Mouse (Mus musculus): ENCODE results near the gene Myt1. TPM values are rescaled to one million over a fixed set of nuclear protein-coding genes. Genes with fewer than 3 reads are reported as not detected.
"Not testable (repeated sequence)": the region's sequence is repeated elsewhere in the genome, so short reads cannot be mapped to it uniquely, and the experiment has no call there.

Myt1 gene
- polyA plus RNA-seq, 1 experiment from 2014 or later = 57.8 TPM

DNA sequence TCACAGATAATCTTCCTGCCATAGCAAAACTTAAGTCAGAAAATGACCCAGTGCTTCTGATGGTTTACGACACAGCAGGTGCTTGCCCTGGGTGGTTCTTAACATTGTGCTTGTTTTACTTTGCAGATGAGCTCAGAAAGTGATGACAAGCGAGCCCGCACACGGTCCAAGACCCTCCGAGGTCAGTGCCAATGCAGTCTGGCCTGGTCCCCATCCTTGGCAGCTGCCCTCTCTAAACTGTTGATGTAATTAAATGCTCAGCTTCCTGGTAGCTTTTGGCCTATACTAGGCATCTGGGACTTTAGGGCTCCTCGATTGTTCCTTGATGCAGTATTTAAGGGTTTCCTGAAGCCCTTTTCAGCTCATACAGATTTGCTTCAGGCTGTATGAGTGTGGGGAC lies 26.3 kb downstream of the Myt1 start:
- Histone ChIP-seq H3K27me3 (no peaks in the 10 kb centered on the region), H3K36me3 (peaks cover 32% of the 10 kb centered on the region), H3K4me2 (replicated peaks) (no peak overlapping the region), H3K4me1 (peaks cover 4% of the 10 kb centered on the region), H3K9me3 (replicated peaks) (no peaks in the 10 kb centered on the region), H3K9ac (no peak overlapping the region), H3K27ac (no peak overlapping the region), H3K4me3 (no peak overlapping the region)
- WGBS = 87% methylated on average over 6 of the region's 6 CpGs
- no peak for ATAC-seq (ENCODE audit: low FRiP score)

GRCm38 (mm10) chr2:181793186-181793585 lies 30.1 kb downstream of the Myt1 start:
- H3K9me3 ChIP-seq (replicated peaks); H3K27me3 ChIP-seq; H3K4me1 ChIP-seq; ATAC-seq (ENCODE audit: low FRiP score); H3K9ac ChIP-seq; H3K4me3 ChIP-seq; H3K27ac ChIP-seq; H3K4me2 ChIP-seq (replicated peaks): not testable (repeated sequence)
- peaks cover 50% of the 10 kb centered on the region for H3K36me3 ChIP-seq
- 89% methylated on average over 8 of the region's 8 CpGs for WGBS

DNA sequence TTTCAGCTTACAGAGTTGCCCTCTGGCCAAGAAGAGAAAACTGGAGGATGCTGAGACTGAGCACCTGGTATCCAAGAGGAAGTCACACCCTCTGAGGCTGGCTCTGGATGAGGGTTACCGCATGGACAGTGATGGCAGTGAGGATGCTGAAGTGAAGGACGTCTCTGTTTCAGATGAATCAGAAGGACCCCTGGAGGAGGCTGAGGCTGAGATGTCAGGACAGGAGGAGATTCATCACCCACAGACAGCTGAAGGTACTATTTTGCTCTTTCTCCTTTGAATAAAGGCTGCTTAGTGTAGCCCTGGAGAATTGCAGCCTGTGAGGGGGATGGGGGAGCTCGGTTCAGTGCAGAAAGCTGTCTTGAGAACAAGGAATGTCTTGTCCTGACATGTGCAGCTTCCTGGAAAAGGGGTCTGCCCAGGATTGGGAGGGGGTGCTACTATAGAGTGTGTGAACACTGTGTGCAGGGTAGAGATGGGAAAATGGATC lies 32.6 kb downstream of the Myt1 start:
- no peaks in the 10 kb centered on the region for H3K9me3 ChIP-seq (replicated peaks)
- H3K36me3 ChIP-seq = peaks cover 49% of the 10 kb centered on the region
- H3K9ac ChIP-seq = no peak overlapping the region
- H3K27me3 ChIP-seq = no peaks in the 10 kb centered on the region
- H3K4me1 ChIP-seq = 0 out of 2 replicates have a peak, but pooled peaks cover 3% of the 10 kb centered on the region
- ATAC-seq (ENCODE audit: low FRiP score) = no peak
- H3K4me2 ChIP-seq (replicated peaks) = no peak overlapping the region
- 58% methylated on average over 3 of the region's 3 CpGs for WGBS
- H3K4me3 ChIP-seq = no peak overlapping the region
- H3K27ac ChIP-seq = no peak overlapping the region

DNA sequence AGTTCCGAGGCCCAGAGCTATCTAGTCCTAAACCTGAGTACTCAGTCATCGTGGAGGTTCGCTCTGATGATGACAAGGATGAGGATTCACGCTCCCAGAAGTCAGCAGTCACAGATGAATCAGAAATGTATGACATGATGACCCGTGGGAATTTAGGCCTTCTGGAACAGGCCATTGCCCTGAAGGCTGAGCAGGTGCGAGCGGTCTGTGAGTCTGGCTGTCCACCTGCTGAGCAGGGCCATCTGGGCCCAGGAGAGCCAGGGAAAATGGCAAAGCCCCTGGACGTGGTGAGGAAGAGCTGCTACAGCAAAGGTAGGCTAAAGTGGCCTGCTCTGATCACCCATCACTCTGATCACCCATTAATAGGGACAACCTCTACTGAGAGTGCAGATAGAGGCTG lies 34.5 kb downstream of the Myt1 start:
- WGBS = 74% methylated on average over 8 of the region's 8 CpGs
- 0 out of 2 replicates have a peak, but pooled peaks cover 3% of the 10 kb centered on the region for H3K4me1 ChIP-seq
- H3K36me3 ChIP-seq = peaks cover 59% of the 10 kb centered on the region
- H3K9me3 ChIP-seq (replicated peaks) = no peaks in the 10 kb centered on the region
- H3K4me2 ChIP-seq (replicated peaks) = no peak overlapping the region
- no peak overlapping the region for H3K4me3 ChIP-seq
- no peak overlapping the region for H3K9ac ChIP-seq
- no peaks in the 10 kb centered on the region for H3K27me3 ChIP-seq
- ATAC-seq (ENCODE audit: low FRiP score) = no peak
- H3K27ac ChIP-seq = no peak overlapping the region

- Histone ChIP-seq H3K4me1 (no peaks in the 10 kb centered on the region), H3K36me3 (peaks cover 52% of the 10 kb centered on the region), H3K9ac (no peak overlapping the region), H3K9me3 (replicated peaks) (no peaks in the 10 kb centered on the region), H3K27ac (no peak overlapping the region), H3K4me2 (replicated peaks) (no peak overlapping the region), H3K4me3 (no peak overlapping the region), H3K27me3 (no peaks in the 10 kb centered on the region)
- no peak for ATAC-seq (ENCODE audit: low FRiP score)
- WGBS = 78% methylated on average over 2 of the region's 2 CpGs
These were observed 66.0 kb downstream of the Myt1 start for GRCm38 (mm10) chr2:181829032-181829650.

DNA sequence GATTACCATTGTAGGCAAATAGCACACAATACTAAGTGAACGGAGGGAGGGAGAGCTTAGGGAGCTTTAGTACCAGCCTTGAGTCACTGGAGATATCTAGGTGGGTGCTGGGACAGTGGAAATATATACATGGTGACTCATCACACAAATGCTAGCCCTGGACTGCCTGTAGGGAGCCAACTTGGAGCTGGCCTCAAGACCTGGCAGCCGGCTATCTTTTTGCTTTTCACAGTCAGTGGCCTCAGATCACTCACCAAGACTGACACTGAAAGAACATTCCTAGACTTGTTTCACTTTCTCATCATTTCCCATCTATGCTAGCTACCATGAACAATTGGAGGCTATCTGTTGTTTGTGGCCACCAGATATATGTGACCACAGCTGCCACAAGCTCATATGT lies 69.6 kb downstream of the Myt1 start:
- no peak overlapping the region for H3K4me3 ChIP-seq
- 75% methylated on average over 2 of the region's 2 CpGs for WGBS
- no peak overlapping the region for H3K4me2 ChIP-seq (replicated peaks)
- no peaks in the 10 kb centered on the region for H3K27me3 ChIP-seq
- H3K9me3 ChIP-seq (replicated peaks) = no peaks in the 10 kb centered on the region
- H3K4me1 ChIP-seq = peaks cover 4% of the 10 kb centered on the region
- no peak for ATAC-seq (ENCODE audit: low FRiP score)
- H3K36me3 ChIP-seq = peaks cover 22% of the 10 kb centered on the region
- H3K27ac ChIP-seq = no peak overlapping the region
- H3K9ac ChIP-seq = no peak overlapping the region

- H3K4me3 ChIP-seq = peak within 1 kb of the TSS; percentile 79
- peak within 1 kb of the TSS; percentile 87 for H3K27ac ChIP-seq
- peak within 1 kb of the TSS; percentile 90 for H3K9ac ChIP-seq
- no peaks in the 10 kb centered on the region for H3K27me3 ChIP-seq
- peaks cover 9% of the 10 kb centered on the region; the same call in 1 of the 2 replicates for H3K36me3 ChIP-seq
- H3K9me3 ChIP-seq (replicated peaks) = no peaks in the 10 kb centered on the region
- peak; percentile 97 for ATAC-seq (ENCODE audit: low FRiP score)
- peak within 1 kb of the TSS; percentile 70 for H3K4me2 ChIP-seq (replicated peaks)
- 1% methylated on average over 35 of the region's 35 CpGs for WGBS
- peaks cover 15% of the 10 kb centered on the region for H3K4me1 ChIP-seq
These were observed 74.5 kb downstream of the Myt1 start, which contains the start of gene Pcmtd2 for GRCm38 (mm10) chr2:181837372-181838292. Gene Pcmtd2, plus strand, starts transcription at chr2:181837854.

DNA sequence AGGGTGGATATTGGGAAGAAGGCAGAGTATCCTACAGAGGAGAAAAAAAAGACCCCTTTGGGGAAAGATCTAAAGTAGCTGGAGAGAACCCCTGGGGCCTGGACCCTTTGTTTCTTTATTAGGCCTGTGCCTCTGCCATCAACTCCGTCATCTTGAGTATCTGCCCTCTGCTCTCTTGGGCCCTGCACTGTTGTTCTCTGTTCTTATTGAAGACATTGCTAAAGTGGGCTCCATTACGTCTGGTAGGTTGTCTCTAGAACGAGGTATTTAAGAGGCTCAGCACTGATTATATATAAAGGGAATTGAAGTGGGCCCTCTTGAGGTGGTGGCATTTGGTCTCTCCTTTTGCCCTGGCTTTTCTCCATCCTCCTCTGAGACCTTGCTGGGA lies 75.2 kb downstream of the Myt1 start:
- H3K36me3 ChIP-seq = peaks cover 10% of the 10 kb centered on the region; the same call in 1 of the 2 replicates
- WGBS = 1% methylated on average over 3 of the region's 3 CpGs
- peak; percentile 49; the same call in 1 of the 2 replicates for ATAC-seq (ENCODE audit: low FRiP score)
- H3K27ac ChIP-seq = peak overlapping the region; percentile 87; the same call in 1 of the 2 replicates
- H3K4me1 ChIP-seq = peaks cover 15% of the 10 kb centered on the region
- peak overlapping the region; percentile 79 for H3K4me3 ChIP-seq
- no peaks in the 10 kb centered on the region for H3K9me3 ChIP-seq (replicated peaks)
- peak overlapping the region; percentile 90 for H3K9ac ChIP-seq
- H3K4me2 ChIP-seq (replicated peaks) = peak overlapping the region; percentile 70
- H3K27me3 ChIP-seq = no peaks in the 10 kb centered on the region

DNA sequence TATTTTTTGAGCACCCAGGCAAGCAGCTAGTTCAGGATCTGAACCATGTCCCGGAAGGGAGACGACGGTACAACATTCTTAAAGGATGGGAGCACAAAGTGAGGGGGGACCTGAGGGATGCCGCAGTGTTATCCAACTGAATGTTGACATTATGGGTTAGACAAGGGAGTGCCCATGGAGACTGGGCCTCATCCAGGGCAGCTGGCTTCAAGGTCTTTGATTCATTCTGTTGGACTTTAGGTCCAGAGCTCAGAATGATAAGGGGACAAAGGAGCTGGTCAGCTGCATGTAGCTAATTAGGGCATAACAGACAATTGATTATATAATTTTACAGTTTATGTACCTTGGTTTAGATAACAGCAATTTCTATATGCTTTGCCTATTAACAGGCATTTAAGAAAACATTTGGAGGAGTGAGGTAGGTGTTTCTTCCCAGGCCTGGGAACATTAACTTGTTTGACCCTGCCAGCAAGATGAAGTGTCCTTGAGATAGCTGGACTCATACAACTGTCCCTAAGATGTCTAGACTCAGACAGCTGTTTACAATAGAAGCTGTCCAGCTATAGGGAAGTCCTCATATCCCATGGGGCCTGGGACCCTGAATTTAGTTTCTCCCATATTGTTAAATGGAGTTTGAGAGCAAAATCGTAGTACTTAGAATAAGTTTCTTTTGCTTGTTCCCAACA lies 82.7 kb downstream of the Myt1 start:
- H3K4me2 ChIP-seq (replicated peaks) = no peak overlapping the region
- no peaks in the 10 kb centered on the region for H3K9me3 ChIP-seq (replicated peaks)
- 89% methylated on average over 5 of the region's 5 CpGs for WGBS
- H3K4me3 ChIP-seq = no peak overlapping the region
- no peak overlapping the region for H3K9ac ChIP-seq
- ATAC-seq (ENCODE audit: low FRiP score) = no peak
- H3K27me3 ChIP-seq = no peaks in the 10 kb centered on the region
- H3K27ac ChIP-seq = no peak overlapping the region
- no peaks in the 10 kb centered on the region for H3K4me1 ChIP-seq
- peaks cover 52% of the 10 kb centered on the region for H3K36me3 ChIP-seq

DNA sequence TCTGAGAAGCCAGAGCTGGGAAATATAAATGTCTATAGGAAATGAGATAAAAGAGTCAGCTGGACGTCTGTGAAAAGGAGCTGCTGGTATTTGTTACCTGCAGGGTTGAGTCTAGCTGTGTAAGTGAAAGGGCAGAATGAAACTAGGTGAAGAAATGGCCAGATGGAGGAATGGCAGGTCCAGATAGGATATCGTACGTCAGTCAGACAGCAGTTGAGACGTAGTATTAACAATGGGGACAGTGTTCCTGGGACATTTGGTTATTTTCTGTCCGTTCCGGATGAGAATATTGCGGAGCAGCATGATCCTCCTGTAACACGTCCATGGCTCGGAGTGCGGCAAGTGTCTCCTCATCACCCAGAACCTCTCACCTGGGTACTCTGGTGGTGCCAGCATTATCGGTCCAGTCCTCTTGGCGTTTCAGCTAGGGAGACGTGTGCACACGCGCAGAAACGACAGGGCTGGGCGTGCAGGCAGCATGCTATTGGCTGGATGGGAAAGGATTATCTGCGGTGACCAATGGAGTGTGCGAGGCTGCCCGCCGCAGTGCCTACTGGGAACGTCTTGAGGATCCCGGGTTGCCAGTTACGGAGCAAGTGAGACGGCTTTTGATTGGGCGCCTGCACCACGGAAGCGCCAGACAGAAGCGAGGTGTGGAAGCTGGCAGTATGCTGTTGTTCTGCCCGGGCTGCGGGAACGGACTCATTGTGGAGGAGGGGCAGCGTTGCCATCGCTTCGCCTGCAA lies 100.8 kb downstream of the Myt1 start, which contains the start of gene Polr3k:
TSS of gene Polr3k (plus strand) at position 547 of the 745 bp plus-strand sequence.
- under 1% methylated on average over 35 of the region's 35 CpGs for WGBS
- Histone ChIP-seq H3K4me2 (replicated peaks) (peak within 1 kb of the TSS; percentile 90), H3K9me3 (replicated peaks) (no peaks in the 10 kb centered on the region), H3K4me1 (peaks cover 17% of the 10 kb centered on the region), H3K27me3 (no peaks in the 10 kb centered on the region), H3K27ac (peak within 1 kb of the TSS; percentile 90), H3K36me3 (peaks cover 14% of the 10 kb centered on the region), H3K4me3 (peak within 1 kb of the TSS; percentile 75), H3K9ac (peak within 1 kb of the TSS; percentile 86)
- ATAC-seq (ENCODE audit: low FRiP score) = peak; percentile 100

DNA sequence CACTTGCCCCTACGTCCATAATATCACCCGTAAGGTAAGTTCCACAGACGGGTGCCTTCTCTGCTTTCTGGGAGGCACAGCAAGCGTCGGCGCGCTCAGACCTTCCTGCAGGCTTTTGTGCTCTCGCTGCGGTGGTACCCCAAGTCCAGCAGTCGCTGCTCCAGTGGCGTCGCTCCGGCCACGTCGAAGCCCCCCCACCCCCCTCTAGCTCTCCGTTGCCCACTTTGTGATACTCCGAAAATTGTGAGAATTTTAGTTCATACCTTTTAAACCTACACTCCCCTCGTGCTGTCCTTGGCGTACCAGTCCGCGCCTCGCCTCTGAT lies 101.4 kb downstream of the Myt1 start:
- Histone ChIP-seq H3K9me3 (replicated peaks) (no peaks in the 10 kb centered on the region), H3K4me2 (replicated peaks) (peak overlapping the region; percentile 90), H3K4me3 (peak overlapping the region; percentile 75), H3K9ac (peak overlapping the region; percentile 86), H3K4me1 (peaks cover 17% of the 10 kb centered on the region), H3K36me3 (peaks cover 13% of the 10 kb centered on the region), H3K27ac (peak overlapping the region; percentile 90), H3K27me3 (no peaks in the 10 kb centered on the region)
- under 1% methylated on average over 22 of the region's 22 CpGs for WGBS
- ATAC-seq (ENCODE audit: low FRiP score) = peak; percentile 43

All from hindbrain, embryonic 12.5 days (tissue).